Mouse (Mus musculus): Measurements from ENCODE around the gene Nfya. TPM values are rescaled to one million over a fixed set of nuclear protein-coding genes. Genes with fewer than 3 reads are reported as not detected.

The Nfya gene
- total and polyA plus RNA-seq, 3 experiments = 22.5 to 203 (median 41.1) TPM

DNA sequence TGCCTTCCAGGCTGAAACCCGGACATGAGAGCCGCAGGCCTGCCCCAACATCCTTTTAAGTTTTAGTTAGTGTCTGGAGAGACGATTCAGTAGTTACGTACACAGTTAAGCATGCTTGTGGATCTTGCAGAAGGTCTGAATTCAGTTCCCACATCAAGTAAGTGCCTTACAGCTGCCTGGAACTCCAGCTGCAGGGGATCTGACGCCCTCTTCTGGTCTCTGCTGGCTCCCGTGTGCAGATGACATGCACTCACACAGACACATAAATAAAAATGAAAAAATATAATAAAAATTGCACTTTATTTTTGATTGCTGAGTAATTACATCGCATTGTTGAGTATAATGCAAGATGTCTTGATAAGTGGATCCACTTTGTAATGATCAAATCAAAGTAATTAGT, 43.8 kb upstream of the Nfya start:
- DNase-seq (ENCODE audit: low spot score) = no peak
- Histone ChIP-seq H3K27me3 (ENCODE audit: insufficient read depth, low read length) (no peaks in the 10 kb centered on the region), H3K36me3 (replicated peaks) (peaks cover 33% of the 10 kb centered on the region), H3K4me3 (ENCODE audit: low read depth, low read length) (no peak overlapping the region), H3K4me1 (ENCODE audit: insufficient read depth, low read depth, low read length) (peaks cover 94% of the 10 kb centered on the region), H3K9me3 (replicated peaks) (no peaks in the 10 kb centered on the region)
- TF ChIP-seq GATA2 (IDR thresholded peaks at IDR 0.05; ENCODE audit: borderline replicate concordance, low read depth, low read length) (no peak), POLR2AphosphoS5 (IDR thresholded peaks at IDR 0.05; ENCODE audit: insufficient replicate concordance, low read depth, low read length) (no peak), CTCF (IDR thresholded peaks at IDR 0.05; ENCODE audit: low read depth, low read length) (no peak), TAL1 (conservative IDR thresholded peaks at IDR 0.05; ENCODE audit: low read depth, low read length) (no peak), GATA1 (IDR thresholded peaks at IDR 0.05; ENCODE audit: borderline replicate concordance, low read length) (no peak)
- no peak for ATAC-seq (ENCODE audit: extremely low read depth, insufficient number of reproducible peaks, low FRiP score, poor library complexity, severe bottlenecking)

- DNase-seq (ENCODE audit: low spot score) (no peak), ATAC-seq (ENCODE audit: extremely low read depth, insufficient number of reproducible peaks, low FRiP score, poor library complexity, severe bottlenecking) (peak; percentile 2; the same call in 1 of the 2 replicates)
- H3K9me3 ChIP-seq (replicated peaks) = no peaks in the 10 kb centered on the region
- no peak for TF ChIP-seq TAL1 (conservative IDR thresholded peaks at IDR 0.05; ENCODE audit: low read depth, low read length)
- no peak for TF ChIP-seq CTCF (IDR thresholded peaks at IDR 0.05; ENCODE audit: low read depth, low read length)
- peak overlapping the region; percentile 76 for H3K4me3 ChIP-seq (ENCODE audit: low read depth, low read length)
- peaks cover 92% of the 10 kb centered on the region for H3K4me1 ChIP-seq (ENCODE audit: insufficient read depth, low read depth, low read length)
- H3K36me3 ChIP-seq (replicated peaks) = peaks cover 38% of the 10 kb centered on the region
- H3K27me3 ChIP-seq (ENCODE audit: insufficient read depth, low read length) = no peaks in the 10 kb centered on the region
Measured at GRCm38 (mm10) chr17:48451753-48452444, 42.2 kb upstream of the Nfya start.

- TF ChIP-seq GATA1 (IDR thresholded peaks at IDR 0.05; ENCODE audit: borderline replicate concordance, low read length) = no peak
- 0 out of 2 replicates have a peak, but pooled peaks have one; percentile 1 for TF ChIP-seq POLR2AphosphoS5 (IDR thresholded peaks at IDR 0.05; ENCODE audit: insufficient replicate concordance, low read depth, low read length)
- no peak for TF ChIP-seq GATA2 (IDR thresholded peaks at IDR 0.05; ENCODE audit: borderline replicate concordance, low read depth, low read length)
- ATAC-seq (ENCODE audit: extremely low read depth, insufficient number of reproducible peaks, low FRiP score, poor library complexity, severe bottlenecking) = peak; percentile 70
- Histone ChIP-seq H3K36me3 (replicated peaks) (peaks cover 41% of the 10 kb centered on the region), H3K4me3 (ENCODE audit: low read depth, low read length) (peak within 1 kb of the TSS; percentile 76), H3K4me1 (ENCODE audit: insufficient read depth, low read depth, low read length) (peaks cover 92% of the 10 kb centered on the region), H3K9me3 (replicated peaks) (no peaks in the 10 kb centered on the region), H3K27me3 (ENCODE audit: insufficient read depth, low read length) (no peaks in the 10 kb centered on the region)
- peak; percentile 84 for DNase-seq (ENCODE audit: low spot score)
Measured at GRCm38 (mm10) chr17:48451353-48451675, 41.6 kb upstream of the Nfya start, which contains the start of gene Tspo2. TSS of gene Tspo2 (minus strand) at chr17:48451522.

GRCm38 (mm10) chr17:48450666-48451352, 41.1 kb upstream of the Nfya start:
- ATAC-seq (ENCODE audit: extremely low read depth, insufficient number of reproducible peaks, low FRiP score, poor library complexity, severe bottlenecking) = peak; percentile 56
- H3K4me1 ChIP-seq (ENCODE audit: insufficient read depth, low read depth, low read length) = peaks cover 92% of the 10 kb centered on the region

DNA sequence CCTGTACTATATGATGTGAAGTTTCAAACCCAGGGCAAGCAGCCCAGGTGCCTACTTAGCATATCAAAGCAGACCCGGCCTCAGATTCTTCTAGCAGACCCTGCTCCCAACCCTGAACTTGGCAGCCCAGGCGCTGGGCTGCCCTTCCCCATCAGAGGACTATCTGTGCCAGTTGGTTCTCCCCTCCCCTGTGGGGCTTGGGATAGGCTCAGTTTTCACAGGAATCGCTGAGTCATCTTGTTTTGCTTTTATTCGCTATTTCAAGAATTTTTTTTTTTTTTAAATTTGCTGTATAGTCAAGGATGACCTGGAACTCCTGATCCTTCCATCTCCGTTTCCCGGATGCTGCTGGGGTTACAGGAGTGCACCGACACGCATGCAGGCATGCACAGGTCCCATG, 38.0 kb upstream of the Nfya start:
- Histone ChIP-seq H3K9me3 (replicated peaks) (no peaks in the 10 kb centered on the region), H3K4me3 (ENCODE audit: low read depth, low read length) (no peak overlapping the region; the same call in 1 of the 2 replicates), H3K27me3 (ENCODE audit: insufficient read depth, low read length) (no peaks in the 10 kb centered on the region), H3K36me3 (replicated peaks) (peaks cover 66% of the 10 kb centered on the region), H3K4me1 (ENCODE audit: insufficient read depth, low read depth, low read length) (peaks cover 66% of the 10 kb centered on the region)
- ATAC-seq (ENCODE audit: extremely low read depth, insufficient number of reproducible peaks, low FRiP score, poor library complexity, severe bottlenecking) (no peak), DNase-seq (ENCODE audit: low spot score) (no peak)
- TF ChIP-seq POLR2AphosphoS5 (IDR thresholded peaks at IDR 0.05; ENCODE audit: insufficient replicate concordance, low read depth, low read length) = no peak
- TF ChIP-seq TAL1 (conservative IDR thresholded peaks at IDR 0.05; ENCODE audit: low read depth, low read length) = no peak

More at GRCm38 (mm10) chr17:48450666-48451352, 41.1 kb upstream of the Nfya start:
- Histone ChIP-seq H3K4me3 (ENCODE audit: low read depth, low read length) (peak overlapping the region; percentile 76), H3K9me3 (replicated peaks) (no peaks in the 10 kb centered on the region), H3K36me3 (replicated peaks) (peaks cover 46% of the 10 kb centered on the region), H3K27me3 (ENCODE audit: insufficient read depth, low read length) (no peaks in the 10 kb centered on the region)
- 0 out of 2 replicates have a peak, but pooled peaks have one; percentile 31 for TF ChIP-seq POLR2AphosphoS5 (IDR thresholded peaks at IDR 0.05; ENCODE audit: insufficient replicate concordance, low read depth, low read length)
- no peak for TF ChIP-seq CTCF (IDR thresholded peaks at IDR 0.05; ENCODE audit: low read depth, low read length)
- peak; percentile 83 for TF ChIP-seq TAL1 (conservative IDR thresholded peaks at IDR 0.05; ENCODE audit: low read depth, low read length)
- no peak for TF ChIP-seq GATA1 (IDR thresholded peaks at IDR 0.05; ENCODE audit: borderline replicate concordance, low read length)
- no peak for TF ChIP-seq GATA2 (IDR thresholded peaks at IDR 0.05; ENCODE audit: borderline replicate concordance, low read depth, low read length)
- peak; percentile 85 for DNase-seq (ENCODE audit: low spot score)

- H3K9me3 ChIP-seq (replicated peaks) = no peaks in the 10 kb centered on the region
- ATAC-seq (ENCODE audit: extremely low read depth, insufficient number of reproducible peaks, low FRiP score, poor library complexity, severe bottlenecking) (no peak), DNase-seq (ENCODE audit: low spot score) (no peak)
- TF ChIP-seq GATA1 (IDR thresholded peaks at IDR 0.05; ENCODE audit: borderline replicate concordance, low read length) (no peak), TAL1 (conservative IDR thresholded peaks at IDR 0.05; ENCODE audit: low read depth, low read length) (no peak), CTCF (IDR thresholded peaks at IDR 0.05; ENCODE audit: low read depth, low read length) (no peak), GATA2 (IDR thresholded peaks at IDR 0.05; ENCODE audit: borderline replicate concordance, low read depth, low read length) (no peak), POLR2AphosphoS5 (IDR thresholded peaks at IDR 0.05; ENCODE audit: insufficient replicate concordance, low read depth, low read length) (no peak; the same call in 1 of the 2 replicates)
- peaks cover 28% of the 10 kb centered on the region for H3K4me1 ChIP-seq (ENCODE audit: insufficient read depth, low read depth, low read length)
- no peak overlapping the region for H3K4me3 ChIP-seq (ENCODE audit: low read depth, low read length)
- peaks cover 48% of the 10 kb centered on the region for H3K36me3 ChIP-seq (replicated peaks)
- H3K27me3 ChIP-seq (ENCODE audit: insufficient read depth, low read length) = no peaks in the 10 kb centered on the region
Measured at GRCm38 (mm10) chr17:48443542-48444145, 33.9 kb upstream of the Nfya start.

Data from G1E (cell line).